Mouse (Mus musculus) cerebellum, adult 2 months (tissue): Measurements from ENCODE around the gene Lefty2. TPM values are rescaled to one million over a fixed set of nuclear protein-coding genes. Genes with fewer than 3 reads are reported as not detected.
"Not testable (repeated sequence)": the region's sequence is repeated elsewhere in the genome, so short reads cannot be mapped to it uniquely, and the experiment has no call there.

ENCODE experiments used
- DNase-seq, 2 experiments: peaks; one replicate each; pipeline ENCODE4 v3.0.0; 2021
- H3K27ac ChIP-seq: fragments of 200-500 bp; 2 replicates; pipeline ENCODE4 v1.5.1; 2012; ENCODE audit warnings: low read length, control low read depth, inconsistent platforms; ENCODE audit not compliant: insufficient read depth
- H3K27me3 ChIP-seq: fragments of 200-500 bp; 2 replicates; pipeline ENCODE4 v1.6.1; 2012; ENCODE audit warnings: inconsistent platforms, mild to moderate bottlenecking, low read length, moderate library complexity; ENCODE audit not compliant: control insufficient read depth, insufficient read depth
- H3K4me1 ChIP-seq: fragments of 200-500 bp; 2 replicates; pipeline ENCODE4 v1.6.1; 2011; ENCODE audit warnings: low read length; ENCODE audit not compliant: control insufficient read depth, insufficient read depth
- H3K4me3 ChIP-seq: fragments of 200-500 bp; replicated peaks from 2 replicates; pipeline ENCODE3; 2011; ENCODE audit warnings: mild to moderate bottlenecking, low read depth, low read length, control low read depth; ENCODE audit not compliant: insufficient read depth
- CTCF ChIP-seq: fragments of 200-500 bp; IDR thresholded peaks from 2 replicates; pipeline ENCODE4 v1.5.1; 2011; ENCODE audit warnings: low read depth, mild to moderate bottlenecking, control low read depth, low read length, moderate library complexity, borderline replicate concordance; ENCODE audit not compliant: insufficient read depth
- POLR2A ChIP-seq: fragments of 200-500 bp; IDR thresholded peaks from 2 replicates; pipeline ENCODE4 v1.6.1; 2011; ENCODE audit warnings: low read length, control low read depth, borderline replicate concordance; ENCODE audit not compliant: insufficient read depth
- WGBS: fragments of 180-500 bp; shearing (Covaris S2); methylation state at CpG from one replicate; pipeline ENCODE4 v1.1.7; 2018; 5-methylcytosine and 5-hydroxymethylcytosine counted together
- polyA plus RNA-seq: library from polyadenylated mRNA; depleted of rRNA; stranded (reverse); fragments of >200 nt; gene quantifications from 2 replicates; pipeline ENCODE4 v1.2.3, GENCODE M21; 2012

The Lefty2 gene
- polyA plus RNA-seq, 1 experiment: 0.18 TPM

DNA sequence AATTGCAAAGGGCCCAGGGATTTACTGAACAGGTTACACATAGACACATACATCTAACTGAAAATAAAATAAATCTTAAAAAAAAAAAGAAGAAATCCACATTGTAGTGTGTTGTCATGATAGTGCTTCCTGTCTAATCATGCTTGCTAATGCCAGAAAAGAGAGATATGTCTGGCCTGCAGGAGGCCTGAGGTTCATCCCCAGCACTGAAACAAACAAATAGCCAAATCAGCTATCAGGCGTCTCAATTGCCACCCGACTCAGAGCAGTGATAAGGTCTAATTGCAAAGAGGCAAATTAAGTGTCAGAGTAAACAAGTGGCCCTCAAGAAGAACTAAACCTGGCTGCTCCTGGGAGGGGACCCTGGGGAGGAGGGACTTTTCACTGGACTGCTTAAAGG lies 36.7 kb downstream of the Lefty2 start:
- TF ChIP-seq POLR2A (no peak), CTCF (no peak)
- Histone ChIP-seq H3K4me3 (no peak overlapping the region), H3K4me1 (no peaks in the 10 kb centered on the region), H3K27ac (no peak overlapping the region), H3K27me3 (no peaks in the 10 kb centered on the region)
- DNase-seq: no peak
- WGBS: 82% methylated on average over 2 of the region's 2 CpGs

DNA sequence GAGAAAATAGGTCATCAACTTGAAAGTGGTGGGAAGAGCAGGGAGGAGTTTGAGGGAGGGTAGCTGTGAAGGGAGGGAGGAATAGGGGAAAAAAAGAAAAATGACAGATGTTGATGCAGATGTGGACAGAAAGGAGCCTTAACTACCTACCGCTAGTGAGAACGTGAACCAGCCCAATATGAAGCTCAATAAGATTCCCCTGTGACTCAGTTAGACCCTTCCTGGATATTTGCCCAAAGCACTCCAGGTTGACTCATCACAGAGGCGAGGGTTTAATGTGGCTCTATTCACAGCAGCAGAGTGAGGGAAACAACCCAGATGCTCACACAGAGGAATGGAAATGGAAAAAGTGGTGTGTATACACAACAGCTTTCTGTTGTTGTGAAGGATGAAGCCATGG lies 38.2 kb downstream of the Lefty2 start:
- H3K27ac ChIP-seq: no peak overlapping the region
- WGBS: 53% methylated on average over 3 of the region's 3 CpGs
- DNase-seq: no peak
- TF ChIP-seq POLR2A (no peak), CTCF (no peak)
- H3K27me3 ChIP-seq: no peaks in the 10 kb centered on the region
- no peaks in the 10 kb centered on the region for H3K4me1 ChIP-seq
- no peak overlapping the region for H3K4me3 ChIP-seq

- Histone ChIP-seq H3K4me1 (no peaks in the 10 kb centered on the region), H3K27me3 (no peaks in the 10 kb centered on the region), H3K27ac (no peak overlapping the region), H3K4me3 (no peak overlapping the region)
- DNase-seq: no peak
- TF ChIP-seq CTCF (no peak), POLR2A (no peak)
- 24% methylated on average over 6 of the region's 6 CpGs for WGBS
Measured at GRCm38 (mm10) chr1:180933659-180934058, 40.8 kb downstream of the Lefty2 start.

- 25% methylated on average over 21 of the region's 21 CpGs for WGBS
- H3K27ac ChIP-seq: no peak within 1 kb of the TSS
- no peaks in the 10 kb centered on the region for H3K4me1 ChIP-seq
- no peaks in the 10 kb centered on the region for H3K27me3 ChIP-seq
- no peak for TF ChIP-seq POLR2A
- no peak for TF ChIP-seq CTCF
- no peak within 1 kb of the TSS for H3K4me3 ChIP-seq
- no peak for DNase-seq
Measured at GRCm38 (mm10) chr1:180934467-180935419, 41.8 kb downstream of the Lefty2 start, which contains the start of gene Lefty1. Lefty1 (plus strand) TSS chr1:180935022.

- H3K4me1 ChIP-seq, H3K4me3 ChIP-seq, DNase-seq, H3K27me3 ChIP-seq, H3K27ac ChIP-seq: not testable (repeated sequence)
- 7% methylated on average over 40 of the region's 41 CpGs for WGBS
Measured at GRCm38 (mm10) chr1:180936610-180937398, 43.9 kb downstream of the Lefty2 start.

DNA sequence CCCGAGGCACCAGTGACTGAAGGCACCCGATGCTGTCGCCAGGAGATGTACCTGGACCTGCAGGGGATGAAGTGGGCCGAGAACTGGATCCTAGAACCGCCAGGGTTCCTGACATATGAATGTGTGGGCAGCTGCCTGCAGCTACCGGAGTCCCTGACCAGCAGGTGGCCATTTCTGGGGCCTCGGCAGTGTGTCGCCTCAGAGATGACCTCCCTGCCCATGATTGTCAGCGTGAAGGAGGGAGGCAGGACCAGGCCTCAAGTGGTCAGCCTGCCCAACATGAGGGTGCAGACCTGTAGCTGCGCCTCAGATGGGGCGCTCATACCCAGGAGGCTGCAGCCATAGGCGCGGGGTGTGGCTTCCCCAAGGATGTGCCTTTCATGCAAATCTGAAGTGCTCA lies 44.7 kb downstream of the Lefty2 start:
- DNase-seq, H3K27me3 ChIP-seq, H3K27ac ChIP-seq, H3K4me1 ChIP-seq, H3K4me3 ChIP-seq: not testable (repeated sequence)
- WGBS: 62% methylated on average over 13 of the region's 13 CpGs

- H3K27me3 ChIP-seq, H3K4me1 ChIP-seq, H3K27ac ChIP-seq, H3K4me3 ChIP-seq, DNase-seq: not testable (repeated sequence)
- WGBS: 83% methylated on average over 2 of the region's 2 CpGs
Measured at GRCm38 (mm10) chr1:180938781-180939180, 45.9 kb downstream of the Lefty2 start.
